Mouse (Mus musculus): ENCODE measurements around the gene Gbp3. TPM values are rescaled to one million over a fixed set of nuclear protein-coding genes. Genes with fewer than 3 reads are reported as not detected.
A peak's percentile ranks its signal among the peaks of the same experiment; 100 is the strongest.
"Not testable (repeated sequence)": the region's sequence is repeated elsewhere in the genome, so short reads cannot be mapped to it uniquely, and the experiment has no call there.

Gbp3 gene
- total and polyA plus RNA-seq, 2 experiments from 2014 or later = 2.4 to 2.7 TPM

DNA sequence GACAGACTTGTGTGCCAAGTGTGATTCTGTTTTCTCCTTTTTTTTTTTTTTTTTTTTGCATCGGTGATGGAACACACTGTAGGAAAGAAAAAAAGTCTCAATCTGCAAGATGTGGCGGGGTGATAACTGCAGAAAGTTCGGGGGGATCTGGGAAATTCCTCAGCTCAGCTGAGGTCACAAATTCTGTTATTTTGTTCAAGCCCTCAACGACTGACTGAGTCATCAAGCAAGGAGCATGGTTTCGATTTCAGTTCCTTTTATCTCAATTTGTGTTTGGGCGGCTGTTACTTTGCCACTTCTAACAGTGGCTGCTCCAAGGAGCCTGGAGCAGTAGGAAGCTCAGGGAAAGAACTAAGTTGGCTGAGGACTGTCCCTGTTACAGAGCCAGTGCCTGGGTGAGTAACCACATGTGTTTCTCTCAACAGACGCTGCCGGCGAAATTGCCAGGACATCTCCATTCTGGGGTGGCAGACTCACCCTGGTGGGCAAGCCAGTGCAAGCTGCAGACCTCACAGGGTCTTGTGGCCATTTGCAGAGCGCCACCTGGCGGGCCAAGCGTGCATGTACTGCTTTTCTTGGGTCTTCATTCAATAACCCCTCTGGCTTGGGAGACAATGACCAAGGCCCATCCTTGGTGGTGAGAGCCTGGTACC is 596 bp downstream of the Gbp3 start:
- Histone ChIP-seq H3K4me2 (ENCODE audit: low read depth, low read length) (peak overlapping the region; percentile 45), H3K9ac (replicated peaks; ENCODE audit: low read length) (no peak overlapping the region), H3K27me3 (ENCODE audit: insufficient read depth, low read length) (no peaks in the 10 kb centered on the region), H3K9me3 (ENCODE audit: low read length) (no peaks in the 10 kb centered on the region), H3K4me3 (ENCODE audit: low read length) (peak overlapping the region; percentile 25), H3K4me1 (ENCODE audit: insufficient read depth, low read length) (no peaks in the 10 kb centered on the region), H3K36me3 (ENCODE audit: insufficient read depth, low read length) (no peaks in the 10 kb centered on the region), H3K27ac (peak overlapping the region; percentile 48; the same call in 1 of the 2 replicates)
- ATAC-seq (peak; percentile 91), DNase-seq (ENCODE audit: low spot score) (peak; percentile 91)
- peak; percentile 98 for TF ChIP-seq CTCF (IDR thresholded peaks at IDR 0.05; ENCODE audit: low read depth)
- 20% methylated on average over 12 of the region's 12 CpGs for WGBS

DNA sequence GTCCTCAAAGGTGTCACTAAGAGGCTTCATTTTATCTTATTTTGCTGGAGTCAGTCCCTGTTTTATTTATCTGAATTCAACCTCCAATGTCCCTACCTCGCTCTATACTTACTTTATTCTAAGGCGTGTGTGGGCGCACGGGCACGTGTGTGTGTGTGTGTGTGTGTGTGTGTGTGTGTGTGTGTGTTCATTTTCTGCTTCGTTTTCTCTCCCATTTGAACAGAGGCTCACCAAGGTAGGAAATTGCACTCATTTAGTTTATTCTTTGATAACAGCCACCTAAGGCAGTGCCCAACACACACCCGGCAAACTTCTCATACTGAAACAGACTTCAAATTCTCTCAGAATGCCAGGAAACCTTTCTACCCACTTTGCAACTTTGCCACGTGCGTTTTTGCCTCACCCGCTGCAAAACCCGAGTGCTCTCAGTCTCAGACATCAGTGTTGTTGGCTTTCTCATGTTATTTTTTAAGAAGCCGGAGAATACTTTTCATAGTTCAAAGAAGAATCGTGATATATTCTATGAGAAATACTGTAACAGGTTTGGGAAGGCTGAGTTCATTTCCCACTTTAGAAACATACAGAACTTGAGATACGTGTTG is 1.3 kb downstream of the Gbp3 start:
- DNase-seq (ENCODE audit: low spot score) = no peak
- Histone ChIP-seq H3K27me3 (ENCODE audit: insufficient read depth, low read length) (no peaks in the 10 kb centered on the region), H3K4me3 (ENCODE audit: low read length) (no peak overlapping the region), H3K9ac (replicated peaks; ENCODE audit: low read length) (no peak overlapping the region), H3K4me1 (ENCODE audit: insufficient read depth, low read length) (no peaks in the 10 kb centered on the region), H3K27ac (no peak overlapping the region), H3K9me3 (ENCODE audit: low read length) (no peaks in the 10 kb centered on the region), H3K4me2 (ENCODE audit: low read depth, low read length) (no peak overlapping the region), H3K36me3 (ENCODE audit: insufficient read depth, low read length) (no peaks in the 10 kb centered on the region)
- TF ChIP-seq CTCF (IDR thresholded peaks at IDR 0.05; ENCODE audit: low read depth) = no peak
- ATAC-seq = no peak
- WGBS = 87% methylated on average over 14 of the region's 14 CpGs

DNA sequence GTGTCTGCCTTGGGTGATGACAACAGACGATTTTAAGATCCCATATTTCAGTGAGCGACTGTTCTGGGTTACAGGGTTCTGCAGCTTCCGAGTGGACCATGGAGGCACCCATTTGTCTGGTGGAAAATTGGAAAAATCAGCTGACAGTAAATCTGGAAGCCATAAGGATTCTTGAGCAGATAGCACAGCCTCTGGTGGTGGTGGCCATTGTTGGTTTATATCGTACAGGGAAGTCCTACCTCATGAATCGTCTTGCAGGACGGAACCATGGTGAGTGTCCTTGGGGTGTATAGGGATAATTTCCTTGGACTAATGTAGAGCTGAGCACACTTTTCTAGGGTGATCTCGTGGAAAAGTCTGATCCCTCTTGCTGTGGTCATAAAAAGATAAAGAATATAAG is 1.8 kb downstream of the Gbp3 start:
- no peak for TF ChIP-seq CTCF (IDR thresholded peaks at IDR 0.05; ENCODE audit: low read depth)
- Histone ChIP-seq H3K36me3 (ENCODE audit: insufficient read depth, low read length) (no peaks in the 10 kb centered on the region), H3K4me1 (ENCODE audit: insufficient read depth, low read length) (no peaks in the 10 kb centered on the region), H3K9ac (replicated peaks; ENCODE audit: low read length) (no peak overlapping the region), H3K9me3 (ENCODE audit: low read length) (no peaks in the 10 kb centered on the region), H3K27me3 (ENCODE audit: insufficient read depth, low read length) (no peaks in the 10 kb centered on the region), H3K27ac (no peak overlapping the region), H3K4me3 (ENCODE audit: low read length) (no peak overlapping the region), H3K4me2 (ENCODE audit: low read depth, low read length) (no peak overlapping the region)
- ATAC-seq (no peak), DNase-seq (ENCODE audit: low spot score) (no peak)
- 84% methylated on average over 7 of the region's 7 CpGs for WGBS

DNA sequence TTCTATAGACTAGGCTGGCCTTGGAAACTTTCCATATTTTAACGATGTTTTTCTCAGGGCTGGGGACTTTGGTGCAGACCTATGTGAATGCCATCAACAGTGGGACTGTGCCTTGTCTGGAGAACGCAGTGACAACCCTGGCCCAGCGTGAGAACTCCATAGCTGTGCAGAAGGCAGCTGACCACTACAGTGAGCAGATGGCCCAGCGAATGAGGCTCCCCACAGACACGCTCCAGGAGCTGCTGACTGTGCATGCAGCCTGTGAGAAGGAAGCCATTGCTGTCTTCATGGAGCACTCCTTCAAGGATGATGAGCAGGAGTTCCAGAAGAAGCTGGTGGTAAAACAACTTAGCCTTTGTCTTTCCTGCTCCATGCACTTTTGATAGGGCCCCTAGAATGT is 7.7 kb downstream of the Gbp3 start:
- not testable (repeated sequence) for ATAC-seq; H3K4me1 ChIP-seq (ENCODE audit: insufficient read depth, low read length); DNase-seq (ENCODE audit: low spot score); H3K27ac ChIP-seq; H3K4me3 ChIP-seq (ENCODE audit: low read length); H3K36me3 ChIP-seq (ENCODE audit: insufficient read depth, low read length); H3K27me3 ChIP-seq (ENCODE audit: insufficient read depth, low read length); H3K9ac ChIP-seq (replicated peaks; ENCODE audit: low read length); H3K4me2 ChIP-seq (ENCODE audit: low read depth, low read length); H3K9me3 ChIP-seq (ENCODE audit: low read length)
- 39% methylated on average over 5 of the region's 5 CpGs for WGBS

DNA sequence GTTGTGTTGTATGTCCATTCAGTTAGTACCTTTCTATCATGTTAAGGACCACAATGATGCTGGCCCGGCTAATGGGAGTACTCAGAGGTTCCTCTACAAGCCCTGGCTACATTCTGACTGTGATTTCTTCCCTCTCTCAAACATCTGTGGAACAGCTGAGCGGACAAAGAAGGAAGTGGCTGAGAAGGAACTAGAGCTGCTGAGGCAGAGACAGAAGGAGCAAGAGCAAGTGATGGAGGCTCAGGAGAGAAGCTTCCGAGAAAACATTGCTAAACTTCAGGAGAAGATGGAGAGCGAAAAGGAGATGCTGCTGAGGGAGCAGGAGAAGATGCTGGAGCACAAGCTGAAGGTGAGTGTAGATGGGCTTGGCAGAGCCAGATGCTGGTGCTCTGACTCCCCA is 10.9 kb downstream of the Gbp3 start:
- WGBS = 96% methylated on average over 4 of the region's 4 CpGs
- no peak for ATAC-seq
- Histone ChIP-seq H3K4me3 (ENCODE audit: low read length) (no peak overlapping the region), H3K27ac (no peak overlapping the region), H3K4me1 (ENCODE audit: insufficient read depth, low read length) (no peaks in the 10 kb centered on the region), H3K27me3 (ENCODE audit: insufficient read depth, low read length) (no peaks in the 10 kb centered on the region), H3K9me3 (ENCODE audit: low read length) (no peaks in the 10 kb centered on the region), H3K36me3 (ENCODE audit: insufficient read depth, low read length) (no peaks in the 10 kb centered on the region), H3K4me2 (ENCODE audit: low read depth, low read length) (no peak overlapping the region), H3K9ac (replicated peaks; ENCODE audit: low read length) (no peak overlapping the region)
- TF ChIP-seq CTCF (IDR thresholded peaks at IDR 0.05; ENCODE audit: low read depth) = no peak
- DNase-seq (ENCODE audit: low spot score) = no peak

DNA sequence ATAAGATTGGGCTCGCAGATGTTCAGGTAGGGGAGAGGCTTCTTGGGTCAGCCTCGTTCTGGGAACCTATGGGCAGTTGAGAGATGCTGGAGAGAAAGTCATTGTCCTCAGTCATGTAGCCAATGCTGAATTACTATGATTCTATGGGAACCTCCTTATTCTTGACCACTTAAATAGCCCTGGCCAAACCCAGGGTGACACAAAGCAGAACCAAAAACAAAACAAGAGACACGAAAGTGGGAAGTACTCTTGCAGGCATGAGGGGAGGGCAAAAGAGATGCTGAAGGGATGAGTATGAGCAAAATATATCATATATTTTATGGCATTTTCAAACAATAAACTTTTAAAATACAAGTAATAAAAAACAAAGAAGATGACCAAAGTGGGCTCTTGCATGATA is 17.3 kb downstream of the Gbp3 start:
- DNase-seq (ENCODE audit: low spot score) (no peak), ATAC-seq (no peak)
- no peaks in the 10 kb centered on the region for H3K4me1 ChIP-seq (ENCODE audit: insufficient read depth, low read length)
- H3K9ac ChIP-seq (replicated peaks; ENCODE audit: low read length) = no peak overlapping the region
- WGBS = 84% methylated on average over 3 of the region's 3 CpGs
- no peaks in the 10 kb centered on the region for H3K9me3 ChIP-seq (ENCODE audit: low read length)
- TF ChIP-seq CTCF (IDR thresholded peaks at IDR 0.05; ENCODE audit: low read depth) = no peak
- no peak overlapping the region for H3K4me2 ChIP-seq (ENCODE audit: low read depth, low read length)
- H3K36me3 ChIP-seq (ENCODE audit: insufficient read depth, low read length) = no peaks in the 10 kb centered on the region
- H3K4me3 ChIP-seq (ENCODE audit: low read length) = no peak overlapping the region
- H3K27me3 ChIP-seq (ENCODE audit: insufficient read depth, low read length) = no peaks in the 10 kb centered on the region
- no peak overlapping the region for H3K27ac ChIP-seq

DNA sequence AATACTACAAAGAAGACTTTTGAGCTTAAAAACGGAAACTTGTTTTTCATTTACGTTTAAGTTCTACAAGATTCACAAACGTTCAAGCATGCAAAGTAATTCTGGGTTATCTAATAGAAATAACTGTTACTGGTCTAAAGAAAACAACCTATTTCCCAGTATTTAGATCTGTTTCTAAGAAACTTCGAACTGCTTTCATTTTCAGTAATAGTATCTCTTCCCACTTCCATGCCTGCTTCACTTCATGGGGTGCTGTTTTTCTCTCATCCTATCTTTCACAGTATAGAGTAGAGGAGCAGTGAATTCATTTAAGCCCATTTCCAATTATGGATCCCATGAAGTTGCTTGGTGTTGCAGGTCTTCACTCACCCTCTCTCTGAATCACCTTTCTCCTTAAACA is 18.5 kb downstream of the Gbp3 start:
- no peak for TF ChIP-seq CTCF (IDR thresholded peaks at IDR 0.05; ENCODE audit: low read depth)
- no peak overlapping the region for H3K27ac ChIP-seq
- H3K27me3 ChIP-seq (ENCODE audit: insufficient read depth, low read length) = no peaks in the 10 kb centered on the region
- no peaks in the 10 kb centered on the region for H3K36me3 ChIP-seq (ENCODE audit: insufficient read depth, low read length)
- ATAC-seq = no peak
- no peaks in the 10 kb centered on the region for H3K4me1 ChIP-seq (ENCODE audit: insufficient read depth, low read length)
- no peak overlapping the region for H3K4me2 ChIP-seq (ENCODE audit: low read depth, low read length)
- H3K9ac ChIP-seq (replicated peaks; ENCODE audit: low read length) = no peak overlapping the region
- no peaks in the 10 kb centered on the region for H3K9me3 ChIP-seq (ENCODE audit: low read length)
- H3K4me3 ChIP-seq (ENCODE audit: low read length) = no peak overlapping the region
- 88% methylated on average over 4 of the region's 4 CpGs for WGBS
- no peak for DNase-seq (ENCODE audit: low spot score)
